Mouse (Mus musculus): Measurements from ENCODE around the gene Impdh1.
"Not testable (repeated sequence)": the region's sequence is repeated elsewhere in the genome, so short reads cannot be mapped to it uniquely, and the experiment has no call there.

Impdh1 gene

DNA sequence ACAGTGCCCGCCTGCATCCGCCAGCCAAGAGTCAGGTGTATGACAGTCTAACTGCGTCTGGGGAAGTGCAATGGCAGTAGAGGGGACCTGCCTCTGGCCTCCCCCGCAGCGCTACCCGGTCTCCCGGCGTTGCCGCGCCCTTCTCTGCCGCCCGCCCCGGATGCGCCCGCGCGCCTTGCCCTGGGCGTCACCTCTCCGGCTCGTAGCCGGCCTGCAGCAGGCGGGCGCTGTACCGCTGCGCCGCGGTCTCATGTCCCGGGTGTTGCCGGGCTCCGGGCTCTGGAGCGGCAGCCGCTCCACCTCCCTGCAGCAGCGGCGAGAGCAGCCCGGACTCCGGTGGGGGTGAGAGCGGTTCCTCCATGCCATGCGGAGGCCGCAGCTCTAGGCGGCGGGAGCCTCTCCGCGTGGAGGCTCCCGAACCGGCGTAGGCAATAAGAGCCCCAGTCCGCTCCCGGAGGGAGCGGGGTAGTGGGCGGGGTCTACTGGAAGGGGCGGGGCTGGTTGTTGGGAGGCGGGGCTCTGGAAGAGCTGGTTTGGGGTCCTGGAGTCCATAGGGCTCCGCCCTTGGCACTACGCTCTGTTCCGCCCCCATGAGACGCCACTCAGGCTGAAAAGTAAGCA is at the start of gene Impdh1:
Impdh1 (minus strand) TSS at position 484 of the 621 bp plus-strand sequence.
- peak; percentile 86 for DNase-seq

DNA sequence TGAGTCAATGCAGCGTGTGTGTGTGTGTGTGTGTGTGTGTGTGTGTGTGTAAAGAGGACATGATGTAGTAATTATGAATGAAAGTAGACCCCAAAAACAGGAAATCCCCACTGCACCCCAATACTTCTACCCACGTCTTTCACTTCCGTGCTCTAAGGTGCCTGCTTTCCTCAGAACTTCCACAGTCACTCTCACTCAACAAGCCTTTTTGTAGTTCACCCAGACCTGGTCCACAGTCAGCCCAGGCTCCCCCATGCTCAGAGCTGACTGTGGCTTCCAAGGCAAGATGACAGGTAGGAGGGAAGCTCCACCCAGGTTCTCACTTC is 48.3 kb upstream of the Impdh1 start:
- no peak for DNase-seq

DNA sequence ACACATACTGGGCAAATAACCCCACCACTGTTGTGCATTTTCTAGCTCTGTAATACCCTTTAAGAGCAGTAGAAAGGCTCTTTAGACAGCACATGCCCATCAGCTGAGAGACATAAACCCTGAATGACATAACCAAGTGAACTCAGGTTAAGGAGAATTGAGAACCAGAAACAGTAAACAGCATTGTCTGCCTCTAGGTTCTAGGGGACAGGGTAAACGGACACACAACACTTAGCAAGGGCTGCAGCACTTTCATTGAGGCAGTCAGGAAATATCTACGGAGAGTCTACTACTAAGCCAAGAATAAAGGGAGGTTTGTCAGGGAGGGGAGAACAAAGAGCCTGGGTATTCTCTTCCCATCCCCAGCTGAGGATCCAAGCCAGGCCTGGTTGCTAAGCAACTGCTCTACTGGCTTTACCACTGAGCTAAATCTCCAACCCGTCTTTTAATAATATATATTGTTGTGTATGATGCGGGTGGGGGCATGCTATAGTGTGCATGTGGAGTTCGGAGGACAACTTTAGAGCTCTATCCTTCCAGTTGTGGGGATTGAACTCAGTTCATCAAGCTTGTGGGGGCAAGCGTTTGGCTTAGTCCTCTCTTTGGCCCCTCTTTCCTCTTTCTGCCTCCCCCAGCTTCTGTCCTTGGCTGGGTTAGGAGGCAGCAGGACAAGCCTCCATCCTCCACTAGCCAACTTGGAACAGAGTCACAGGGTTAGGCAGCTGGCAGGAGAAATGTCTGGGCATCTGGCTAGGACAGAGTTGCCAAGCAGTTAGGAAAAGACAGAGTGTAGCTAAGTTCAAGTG is 47.7 kb upstream of the Impdh1 start:
- DNase-seq, result no peak

DNA sequence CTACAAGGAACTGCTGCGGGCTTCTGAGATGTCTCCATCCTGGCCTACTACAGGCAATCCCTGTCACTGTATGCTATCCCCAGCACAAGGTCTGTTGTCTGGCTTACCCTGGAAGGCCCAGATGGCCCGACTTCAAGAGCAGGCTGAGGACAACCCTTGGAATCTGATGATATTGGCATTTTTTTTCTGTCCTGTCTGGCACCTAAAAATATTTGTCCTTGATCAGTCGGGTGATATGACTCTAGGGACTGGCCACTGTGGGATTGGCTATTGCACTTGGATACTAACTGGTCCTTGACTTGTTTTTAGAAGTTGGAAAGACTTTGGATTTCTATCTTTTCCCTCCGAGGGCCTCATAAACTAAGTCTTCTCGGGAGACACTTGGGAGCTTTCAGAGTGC is 45.7 kb upstream of the Impdh1 start:
- no peak for DNase-seq

- DNase-seq, result no peak
Observed at GRCm38 (mm10) chr6:29259418-29259817, 43.3 kb upstream of the Impdh1 start.

DNA sequence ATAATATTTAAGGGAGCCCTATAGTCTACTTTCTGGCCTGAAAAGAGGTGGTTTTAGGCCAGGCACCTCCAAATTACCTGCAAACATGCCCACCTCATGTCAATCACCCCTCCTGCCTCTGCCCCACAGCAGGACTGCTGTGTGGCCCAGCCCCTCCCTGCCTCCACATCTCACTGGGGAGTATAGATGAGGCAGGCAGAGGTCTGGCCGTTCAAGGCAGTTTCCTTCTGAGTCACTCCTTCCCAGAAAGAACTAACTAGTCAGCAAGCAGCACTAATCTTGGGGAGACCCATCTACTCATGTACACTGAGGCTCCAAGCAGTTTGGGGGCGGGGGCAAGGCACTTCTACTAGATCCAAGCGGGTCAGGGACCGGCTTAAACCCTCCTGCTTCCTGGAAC is 30.9 kb upstream of the Impdh1 start:
- DNase-seq, result no peak

DNA sequence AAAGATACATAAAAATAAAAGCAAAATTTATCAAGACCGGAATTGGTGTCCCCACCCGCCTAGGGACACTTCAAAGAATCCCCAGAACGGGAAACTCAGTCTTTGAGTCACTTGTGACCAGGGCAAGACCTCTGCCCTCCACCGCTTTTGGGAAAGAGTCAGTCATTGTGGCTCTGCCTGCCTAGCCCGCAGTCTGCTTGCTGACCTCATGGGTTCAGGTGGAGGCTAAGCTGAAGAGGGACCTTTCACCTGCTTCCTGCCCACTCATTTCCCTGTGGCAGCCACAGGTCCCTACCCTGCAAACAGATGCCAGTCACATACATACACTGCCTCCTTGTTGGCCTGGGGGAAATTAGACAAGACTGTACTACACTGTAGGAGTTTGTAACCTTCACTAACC is 30.4 kb upstream of the Impdh1 start:
- DNase-seq, result no peak

- no peak for DNase-seq
Observed at GRCm38 (mm10) chr6:29246183-29246582, 30.0 kb upstream of the Impdh1 start.

- peak; percentile 13 for DNase-seq
Observed at GRCm38 (mm10) chr6:29245272-29246120, 29.3 kb upstream of the Impdh1 start.

GRCm38 (mm10) chr6:29242265-29242664 is 26.1 kb upstream of the Impdh1 start:
- no peak for DNase-seq

GRCm38 (mm10) chr6:29241697-29242096 is 25.5 kb upstream of the Impdh1 start:
- DNase-seq, result no peak

DNA sequence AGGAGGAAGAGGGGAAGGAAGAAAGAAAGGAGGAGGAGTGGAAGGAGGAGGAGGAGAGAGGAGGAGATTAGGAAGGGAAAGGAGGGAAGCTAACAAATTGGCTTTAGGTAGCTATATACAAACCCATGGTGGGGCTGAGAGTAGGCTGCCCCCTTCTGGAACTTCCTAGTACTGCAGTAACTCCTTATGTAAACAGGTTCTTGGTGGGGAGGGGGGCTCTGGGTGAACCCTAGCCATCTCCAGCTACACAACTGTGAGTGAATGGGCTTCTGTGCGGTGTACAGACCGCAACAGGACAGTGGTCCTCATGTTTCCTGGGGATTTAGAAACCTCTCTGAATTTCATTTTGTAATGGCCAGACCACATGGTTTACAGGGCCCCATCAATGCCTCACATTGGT is 24.6 kb upstream of the Impdh1 start:
- peak; percentile 25 for DNase-seq

- peak; percentile 25 for DNase-seq
Observed at GRCm38 (mm10) chr6:29234272-29234671, 18.1 kb upstream of the Impdh1 start.

- no peak for DNase-seq
Observed at GRCm38 (mm10) chr6:29233710-29234109, 17.5 kb upstream of the Impdh1 start.

- no peak for DNase-seq
Observed at GRCm38 (mm10) chr6:29232321-29232720, 16.2 kb upstream of the Impdh1 start.

- DNase-seq, result no peak
Observed at GRCm38 (mm10) chr6:29231799-29232198, 15.6 kb upstream of the Impdh1 start.

DNA sequence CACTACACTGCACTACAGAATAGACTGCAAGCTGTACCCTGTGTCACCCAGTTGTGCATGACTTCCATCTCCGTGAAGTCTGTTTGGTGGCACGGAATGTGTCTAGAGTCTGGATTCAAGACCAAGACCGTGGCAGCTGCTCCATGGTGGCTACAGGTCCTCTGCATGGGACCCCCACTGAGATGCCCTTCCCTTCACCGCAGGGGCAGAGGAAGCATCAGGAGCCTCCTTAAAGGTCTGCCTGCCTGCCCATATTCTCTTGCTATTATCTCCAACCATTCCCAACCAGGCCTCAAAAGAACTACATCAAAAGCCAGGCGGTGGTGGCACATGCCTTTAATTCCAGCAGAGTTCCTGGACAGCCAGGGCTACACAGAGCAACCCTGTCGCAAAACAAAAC is 14.2 kb upstream of the Impdh1 start:
- DNase-seq, result no peak

- no peak for DNase-seq
Observed at GRCm38 (mm10) chr6:29229265-29229913, 13.2 kb upstream of the Impdh1 start.

GRCm38 (mm10) chr6:29217717-29218116 is 1.6 kb upstream of the Impdh1 start:
- DNase-seq, result not testable (repeated sequence)

- no peak for DNase-seq
Observed at GRCm38 (mm10) chr6:29215181-29215580, 983 bp downstream of the Impdh1 start.

DNA sequence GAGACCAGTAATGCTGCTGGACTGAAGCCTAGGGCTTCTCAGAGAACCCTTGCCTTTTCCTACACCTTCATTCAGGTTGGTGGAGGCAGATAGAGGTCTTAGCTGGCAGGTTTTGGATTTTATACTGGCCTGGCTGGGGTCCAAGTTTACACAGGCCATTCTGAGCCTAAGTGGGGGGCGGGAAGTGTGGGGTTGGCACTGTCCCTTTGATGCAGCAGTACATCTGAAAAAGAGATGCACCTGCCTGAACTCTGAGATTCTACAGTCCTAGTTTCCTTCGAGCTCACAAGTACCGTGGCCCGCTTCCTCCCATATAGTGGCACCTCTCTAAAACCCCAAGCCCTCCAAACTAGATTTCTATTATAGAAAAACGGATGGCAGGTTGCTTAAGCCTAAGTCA is 1.4 kb downstream of the Impdh1 start:
- DNase-seq, result no peak

DNA sequence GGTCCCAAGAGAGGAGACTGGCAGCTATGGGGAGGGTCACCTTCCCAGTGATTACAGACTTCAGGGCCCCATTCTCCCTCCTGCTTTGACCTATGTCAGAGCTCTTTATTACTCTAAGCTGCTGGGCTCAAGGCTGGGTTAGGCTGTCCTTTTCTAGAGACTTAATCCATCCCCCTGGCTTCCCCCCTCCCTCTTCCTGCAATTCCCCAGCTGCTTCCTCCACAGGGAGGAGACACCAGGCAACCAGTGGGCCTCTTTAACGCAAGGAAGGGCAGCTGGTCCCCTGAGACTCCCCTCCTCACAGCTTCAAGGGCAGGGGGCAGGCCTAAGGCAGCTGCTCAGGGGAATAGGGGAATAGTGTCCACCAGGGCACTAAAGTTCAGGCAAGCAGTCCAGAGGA is 1.9 kb downstream of the Impdh1 start:
- no peak for DNase-seq

DNA sequence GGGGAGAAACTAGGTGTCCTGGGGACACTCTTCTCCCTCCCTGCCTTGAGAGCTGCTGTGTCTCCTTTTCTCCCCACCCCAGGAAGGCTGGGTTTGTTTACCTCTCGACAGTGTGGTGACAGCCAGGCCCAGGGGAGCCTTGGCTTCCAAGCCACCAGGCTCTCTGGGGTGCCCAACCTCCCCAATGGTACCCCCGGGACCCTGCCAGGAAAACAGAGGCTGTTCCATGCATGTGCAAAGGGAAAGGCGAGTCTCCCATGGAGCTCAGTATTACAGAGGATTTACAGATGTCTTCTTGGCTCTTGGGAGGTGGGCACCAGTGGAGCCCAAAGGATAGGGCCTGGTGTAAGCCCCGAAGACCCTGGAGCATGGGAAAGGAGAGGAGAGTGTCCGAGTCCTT is 2.7 kb downstream of the Impdh1 start:
- DNase-seq, result no peak

All from liver (tissue).